Mouse (Mus musculus) CH12.LX (cell line): Measurements from ENCODE around the gene Smg6. TPM values are rescaled to one million over a fixed set of nuclear protein-coding genes. Genes with fewer than 3 reads are reported as not detected.

ENCODE experiments used
- DNase-seq: peaks from one replicate; pipeline ENCODE4 v3.0.0-alpha.2; 2013; ENCODE audit errors: extremely low read depth
- H3K27ac ChIP-seq: 2 replicates; pipeline ENCODE4 v1.5.1; 2012; ENCODE audit warnings: low read depth, mild to moderate bottlenecking, control low read depth, moderate library complexity; ENCODE audit not compliant: insufficient read depth
- H3K27me3 ChIP-seq: replicated peaks from 2 replicates; pipeline ENCODE3; 2012; ENCODE audit warnings: inconsistent platforms
- H3K36me3 ChIP-seq, 2 experiments: replicated peaks in 1 of 2; 2 replicates each; pipeline versions ENCODE3 to v1.6.1; 2012; ENCODE audit warnings: inconsistent platforms in 1 of 2, low read length in 1 of 2, mild to moderate bottlenecking in 1 of 2, mixed read lengths in 1 of 2, moderate library complexity in 1 of 2; ENCODE audit not compliant: control insufficient read depth in 1 of 2, insufficient read depth in 1 of 2
- H3K4me1 ChIP-seq, 2 experiments: 2 replicates each; pipeline ENCODE4 v1.6.1; 2012; ENCODE audit warnings: inconsistent platforms in 1 of 2, moderate library complexity in 1 of 2; ENCODE audit not compliant: insufficient read depth in 2 of 2, control insufficient read depth in 1 of 2
- H3K4me2 ChIP-seq: 2 replicates; pipeline ENCODE4 v1.6.1; 2012; ENCODE audit warnings: low read depth, mild to moderate bottlenecking, control low read depth; ENCODE audit not compliant: poor library complexity, insufficient read depth, severe bottlenecking
- H3K4me3 ChIP-seq, 3 experiments: fragments of 150-350 bp in 1 of 3; sonication (generic) in 1 of 3; replicated peaks in 1 of 3; 2 replicates each; pipeline versions ENCODE3 to v1.5.1; 2011 to 2012; ENCODE audit warnings: low read depth in 2 of 3, low read length in 2 of 3, mild to moderate bottlenecking in 2 of 3, moderate library complexity in 2 of 3, control low read depth in 1 of 3, improper control_type of control experiment in 1 of 3, inconsistent platforms in 1 of 3, mixed read lengths in 1 of 3; ENCODE audit not compliant: poor library complexity in 1 of 3
- H3K79me2 ChIP-seq: replicated peaks from 2 replicates; pipeline ENCODE4 v1.6.1; 2012; ENCODE audit warnings: mild to moderate bottlenecking, moderate library complexity; ENCODE audit not compliant: control insufficient read depth, poor library complexity, insufficient read depth, severe bottlenecking; ENCODE audit errors: extremely low read depth
- H3K9ac ChIP-seq: 2 replicates; pipeline ENCODE4 v1.6.1; 2012; ENCODE audit warnings: low read depth, mild to moderate bottlenecking, control low read depth, moderate library complexity; ENCODE audit not compliant: insufficient read depth
- H3K9me3 ChIP-seq: replicated peaks from 2 replicates; pipeline ENCODE3; 2012; ENCODE audit warnings: low read length, inconsistent platforms, mixed read lengths
- ELF1 ChIP-seq: IDR thresholded peaks from 2 replicates; pipeline ENCODE4 v1.6.1; 2014; ENCODE audit warnings: low read depth, mild to moderate bottlenecking, inconsistent platforms, low read length, improper control_type of control experiment
- MAZ ChIP-seq: IDR thresholded peaks from 2 replicates; pipeline ENCODE4 v1.6.1; 2012; ENCODE audit warnings: low read depth, mild to moderate bottlenecking, inconsistent platforms, low read length, improper control_type of control experiment, moderate library complexity
- MXI1 ChIP-seq: IDR thresholded peaks from 2 replicates; pipeline ENCODE4 v1.6.1; 2011; ENCODE audit warnings: mild to moderate bottlenecking, low read depth, low read length, improper control_type of control experiment
- POLR2AphosphoS2 ChIP-seq: IDR thresholded peaks from 2 replicates; pipeline ENCODE4 v1.6.1; 2011; ENCODE audit warnings: low read depth, low read length, improper control_type of control experiment
- RAD21 ChIP-seq: IDR thresholded peaks from 2 replicates; pipeline ENCODE4 v1.6.1; 2011; ENCODE audit warnings: low read depth, mild to moderate bottlenecking, low read length, improper control_type of control experiment, moderate library complexity
- SIN3A ChIP-seq: IDR thresholded peaks from 2 replicates; pipeline ENCODE4 v1.6.1; 2012; ENCODE audit warnings: low read length, improper control_type of control experiment, inconsistent platforms
- TCF12 ChIP-seq: IDR thresholded peaks from 2 replicates; pipeline ENCODE4 v1.6.1; 2014; ENCODE audit warnings: low read depth, mild to moderate bottlenecking, inconsistent platforms, low read length, improper control_type of control experiment
- USF2 ChIP-seq: conservative IDR thresholded peaks from 2 replicates; pipeline ENCODE4 v1.6.1; 2011; ENCODE audit warnings: low read depth, low read length, improper control_type of control experiment
- ZC3H11A ChIP-seq: IDR thresholded peaks from 2 replicates; pipeline ENCODE4 v1.6.1; 2012; ENCODE audit warnings: low read depth, mild to moderate bottlenecking, inconsistent platforms, low read length, improper control_type of control experiment
- ZKSCAN1 ChIP-seq: IDR thresholded peaks from 2 replicates; pipeline ENCODE4 v1.6.1; 2012; ENCODE audit warnings: low read depth, inconsistent platforms, low read length, improper control_type of control experiment, borderline replicate concordance
- ZNF384 ChIP-seq: IDR thresholded peaks from 2 replicates; pipeline ENCODE4 v1.6.1; 2012; ENCODE audit warnings: low read depth, low read length, improper control_type of control experiment, inconsistent platforms
- dilution Hi-C: fragments of 300-500 bp; cut with MboI; formaldehyde crosslinking; loops from 2 replicates; pipeline ENCODE4 v1.14.3; 2020; ENCODE audit warnings: low sequenced_read_pairs; ENCODE audit not compliant: extremely low pct_unique_long_range_greater_than_20kb, extremely low pct_ligation_motif_present
- in situ Hi-C: fragments of 300-500 bp; cut with MboI; formaldehyde crosslinking; loops from 3 replicates; pipeline ENCODE4 v1.14.3; 2019; ENCODE audit warnings: low sequenced_read_pairs, low pct_ligation_motif_present, low pct_unique_long_range_greater_than_20kb, mixed read lengths
- polyA plus RNA-seq: library from polyadenylated mRNA; unstranded; fragments of >175 nt; gene quantifications from 2 replicates; pipeline ENCODE4 v1.2.1, GENCODE M21; 2012; ENCODE audit warnings: low read depth; ENCODE audit not compliant: insufficient read length
- total RNA-seq, 2 experiments: library from RNA; depleted of rRNA; stranded (reverse); fragments of 300-350 nt in 1 of 2; fragments of >200 nt in 1 of 2; gene quantifications; 2 replicates each; pipeline ENCODE4 v1.2.3; 2012 to 2014

Smg6 gene
- total and polyA plus RNA-seq, 3 experiments: 9.0 to 18.5 (median 12.1) TPM

GRCm38 (mm10) chr11:74927236-74927725 lies 1.7 kb downstream of the Smg6 start:
- Histone ChIP-seq H3K27me3 (no peaks in the 10 kb centered on the region), H3K4me3 (peak overlapping the region in 2 of 3 experiments; percentile 93 to 95), H3K27ac (no peak overlapping the region), H3K79me2 (peaks cover 47% of the 10 kb centered on the region), H3K36me3 (peaks cover 12 to 37% of the 10 kb centered on the region in 2 experiments), H3K9ac (peak overlapping the region; percentile 98; the same call in 1 of the 2 replicates), H3K9me3 (no peaks in the 10 kb centered on the region), H3K4me1 (peaks cover 0 to 24% of the 10 kb centered on the region in 2 experiments; a peak in 2 of 4 replicates), H3K4me2 (peak overlapping the region; percentile 99; the same call in 1 of the 2 replicates)
- in situ Hi-C loops (no loop called here), dilution Hi-C loops (no loop called here)
- TF ChIP-seq MXI1 (no peak), USF2 (no peak), ZKSCAN1 (no peak), SIN3A (no peak)
- no peak for DNase-seq

- in situ Hi-C loops: no loop called here
- Histone ChIP-seq H3K9ac (no peak overlapping the region), H3K4me1 (peaks cover 0 to 22% of the 10 kb centered on the region in 2 experiments; a peak in 2 of 4 replicates), H3K9me3 (no peaks in the 10 kb centered on the region), H3K27me3 (no peaks in the 10 kb centered on the region), H3K4me3 (no peak overlapping the region), H3K4me2 (no peak overlapping the region), H3K36me3 (peaks cover 25 to 49% of the 10 kb centered on the region in 2 experiments), H3K79me2 (peaks cover 44% of the 10 kb centered on the region), H3K27ac (no peak overlapping the region)
- no peak for DNase-seq
- TF ChIP-seq MAZ: no peak
- dilution Hi-C loops: no loop called here
These were observed 3.5 kb downstream of the Smg6 start for GRCm38 (mm10) chr11:74929111-74929510.

- H3K27me3 ChIP-seq: no peaks in the 10 kb centered on the region
- no peaks in the 10 kb centered on the region for H3K9me3 ChIP-seq
- H3K4me2 ChIP-seq: no peak overlapping the region
- H3K36me3 ChIP-seq: peaks cover 33 to 61% of the 10 kb centered on the region in 2 experiments
- TF ChIP-seq ZC3H11A (no peak), RAD21 (no peak), TCF12 (no peak), ELF1 (no peak), POLR2AphosphoS2 (no peak), ZNF384 (no peak)
- H3K4me1 ChIP-seq: peaks cover 0 to 14% of the 10 kb centered on the region in 2 experiments; a peak in 2 of 4 replicates
- H3K79me2 ChIP-seq: peaks cover 36% of the 10 kb centered on the region
- dilution Hi-C loops: no loop called here
- no peak for DNase-seq
- in situ Hi-C loops: no loop called here
- H3K4me3 ChIP-seq: no peak overlapping the region
- no peak overlapping the region for H3K27ac ChIP-seq
- no peak overlapping the region for H3K9ac ChIP-seq
These were observed 4.8 kb downstream of the Smg6 start for GRCm38 (mm10) chr11:74930391-74930790.
